Comparison of ENCODE assay signal across 13 mouse cellular contexts in genomic region chr12:76932688-76933060, GRCm38 (mm10). TPM values are rescaled to one million over a fixed set of nuclear protein-coding genes. Genes with fewer than 3 reads are reported as not detected.
DNase-seq lines count a peak whose midpoint lies in the region; TF ChIP-seq lines count a peak whose summit lies in the region.
"Had no signal": no experiment of that assay in that cellular context is flagged by ENCODE, and none has a peak within 500 bp of the region (broad histone marks: within the 10 kb centered on the region; RNA-seq: fewer than 3 reads in every experiment).

No protein-coding gene starts in this region.

- no peak for TF ChIP-seq CTCF in heart, adult 2 months (IDR thresholded peaks at IDR 0.05)
- no peak for TF ChIP-seq CTCF in layer of hippocampus, adult 2 months (conservative IDR thresholded peaks at IDR 0.05)
- TF ChIP-seq CTCF in cortical plate, adult 2 months (IDR thresholded peaks at IDR 0.05; ENCODE audit: extremely low read depth, insufficient read depth, low read length), result no peak

- H3K27ac ChIP-seq in heart, adult 2 months, result peak overlapping the region; percentile 86
- H3K27ac ChIP-seq in layer of hippocampus, adult 2 months, result peak overlapping the region; percentile 72
- H3K27ac ChIP-seq in cortical plate, adult 2 months (ENCODE audit: insufficient read depth, low read length), result 0 out of 2 replicates have a peak overlapping the region, but pooled peaks have one; percentile 47
- H3K27ac ChIP-seq in forebrain, embryonic 10.5 days, result no peak overlapping the region

- TF ChIP-seq POLR2A in heart, adult 2 months (IDR thresholded peaks at IDR 0.05; ENCODE audit: insufficient read depth, low read depth, low read length), result no peak
- no peak for TF ChIP-seq POLR2A in cortical plate, adult 2 months (IDR thresholded peaks at IDR 0.05; ENCODE audit: extremely low read depth, insufficient read depth, low read length)

- no peak for DNase-seq in heart, adult 2 months
- DNase-seq in heart, adult 9 months (ENCODE audit: low spot score in 2 of 2), result no peak
- DNase-seq in layer of hippocampus, adult 2 months (ENCODE audit: low spot score in 2 of 2), result no peak
- no peak for DNase-seq in layer of hippocampus, postnatal 10 days (ENCODE audit: low spot score in 2 of 2)
- peak; percentile 20 to 48 for DNase-seq in CD8-positive naive resting alpha-beta T cell, adult 2 months (ENCODE audit: low read depth in 2 of 2, low spot score in 2 of 2)
- no peak for DNase-seq in left cerebral cortex, postnatal 14 days (ENCODE audit: low spot score in 2 of 2)
- no peak for DNase-seq in forebrain, embryonic 10.5 days (ENCODE audit: extremely low spot score, low spot score)
- DNase-seq: adrenal gland, postnatal 10 days; heart, postnatal 4 days; kidney, adult 2 months; kidney, postnatal 36 days; spleen, adult 18-20 months had no signal

- H3K36me3 ChIP-seq in heart, adult 2 months (ENCODE audit: control insufficient read depth, insufficient read depth, low read length), result peaks cover 2% of the 10 kb centered on the region
- H3K36me3 ChIP-seq in forebrain, embryonic 10.5 days (replicated peaks), result peaks cover 49% of the 10 kb centered on the region

- H3K79me2 ChIP-seq in heart, adult 2 months (replicated peaks; ENCODE audit: control insufficient read depth, insufficient read depth, low read length), result no peaks in the 10 kb centered on the region

- intact Hi-C loops in heart, adult 2 months (cut with DNase I), result no loop called here
- intact Hi-C loops in left cerebral cortex, postnatal 14 days (cut with DNase I), result no loop called here

- peaks cover 5% of the 10 kb centered on the region for H3K4me1 ChIP-seq in heart, adult 2 months (ENCODE audit: control insufficient read depth, insufficient read depth, low read length)
- H3K4me1 ChIP-seq in cortical plate, adult 2 months (ENCODE audit: control insufficient read depth, insufficient read depth, low read length), result no peaks in the 10 kb centered on the region
- H3K4me1 ChIP-seq in forebrain, embryonic 10.5 days, result peaks cover 6% of the 10 kb centered on the region; the same call in 1 of the 2 replicates

- no peak overlapping the region for H3K4me3 ChIP-seq in heart, adult 2 months
- H3K4me3 ChIP-seq in layer of hippocampus, adult 2 months, result no peak overlapping the region
- no peak overlapping the region for H3K4me3 ChIP-seq in cortical plate, adult 2 months (ENCODE audit: insufficient read depth, low read length)
- no peak overlapping the region for H3K4me3 ChIP-seq in forebrain, embryonic 10.5 days

- no peak for TF ChIP-seq EP300 in heart, adult 2 months (IDR thresholded peaks at IDR 0.05; ENCODE audit: insufficient read depth, low read depth, low read length)

- WGBS in heart, adult 2 months, result 73% methylated on average over 6 of the region's 6 CpGs
- WGBS in forebrain, embryonic 10.5 days, result 91% methylated on average over 6 of the region's 6 CpGs

- no peak overlapping the region for H3K9ac ChIP-seq in heart, adult 2 months (ENCODE audit: low read depth, low read length)

- H3K27me3 ChIP-seq in heart, adult 2 months (ENCODE audit: control insufficient read depth, insufficient read depth, low read length), result no peaks in the 10 kb centered on the region
- no peaks in the 10 kb centered on the region for H3K27me3 ChIP-seq in forebrain, embryonic 10.5 days (ENCODE audit: poor library complexity, severe bottlenecking)

- no peaks in the 10 kb centered on the region for H3K9me3 ChIP-seq in forebrain, embryonic 10.5 days

RNA-seq across cellular contexts. Expression of gene Max, which starts 29.3 kb away (rescaled TPM):
- total RNA-seq in heart, adult 2 months (2021), result 10 to 100 TPM; 65.6 to 76.2 TPM
- 27.0 and 38.5 TPM in 2 replicates for polyA plus RNA-seq in heart, adult 2 months (2012; rRNA removed)
- 10 to 100 TPM; 69.6 to 78.7 TPM for total RNA-seq in layer of hippocampus, adult 2 months (2021)
- 10 to 100 TPM; 73.4 to 79.8 TPM for total RNA-seq in layer of hippocampus, postnatal 10 days (2021)
- polyA plus RNA-seq in cortical plate, adult 2 months (2012; rRNA removed), result 49.5 and 52.8 TPM in 2 replicates
- 10 to 100 TPM; 81.5 to 84.4 TPM for total RNA-seq in left cerebral cortex, postnatal 14 days (2021)
- 12.0 and 13.5 TPM in 2 replicates for polyA plus RNA-seq in forebrain, embryonic 10.5 days (2016; fragmentation: Nextera tagmentation; extraction: Ambion mirVana)

Comparison
In these comparisons a context has a peak if more than half of its experiments do, and no peak if none do; other contexts are left out.
1. DNase-seq: peak in CD8-positive naive resting alpha-beta T cell, adult 2 months (2 of 2); none in heart, adult 2 months (0 of 2), heart, adult 9 months (0 of 2), layer of hippocampus, adult 2 months (0 of 2), layer of hippocampus, postnatal 10 days (0 of 2), left cerebral cortex, postnatal 14 days (0 of 2) and forebrain, embryonic 10.5 days (single experiment).